Mouse (Mus musculus): ENCODE data around the gene Rpl31. TPM values are rescaled to one million over a fixed set of nuclear protein-coding genes. Genes with fewer than 3 reads are reported as not detected.

The Rpl31 gene
- total RNA-seq, 2 experiments from 2014 or later, result 882 to 915 TPM

DNA sequence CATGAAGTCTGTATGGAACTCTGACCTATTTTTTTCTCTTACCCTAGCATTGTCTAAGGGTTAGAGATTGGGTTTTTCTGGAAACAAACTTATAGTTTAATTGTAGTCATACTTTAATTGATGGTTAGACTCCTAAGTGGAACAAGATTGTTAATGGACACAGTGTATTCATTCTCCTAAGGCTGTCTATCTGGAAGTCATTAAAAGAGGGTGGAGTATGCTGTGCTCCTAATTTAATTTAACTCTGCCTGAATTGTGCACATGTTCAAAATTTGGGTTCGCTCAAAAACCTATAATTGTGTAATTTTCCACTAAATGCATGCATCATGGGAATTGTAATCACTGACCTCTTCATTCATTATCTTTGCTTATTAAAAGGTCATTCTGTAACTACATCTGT, 2.1 kb upstream of the Rpl31 start:
- no peak for DNase-seq

DNA sequence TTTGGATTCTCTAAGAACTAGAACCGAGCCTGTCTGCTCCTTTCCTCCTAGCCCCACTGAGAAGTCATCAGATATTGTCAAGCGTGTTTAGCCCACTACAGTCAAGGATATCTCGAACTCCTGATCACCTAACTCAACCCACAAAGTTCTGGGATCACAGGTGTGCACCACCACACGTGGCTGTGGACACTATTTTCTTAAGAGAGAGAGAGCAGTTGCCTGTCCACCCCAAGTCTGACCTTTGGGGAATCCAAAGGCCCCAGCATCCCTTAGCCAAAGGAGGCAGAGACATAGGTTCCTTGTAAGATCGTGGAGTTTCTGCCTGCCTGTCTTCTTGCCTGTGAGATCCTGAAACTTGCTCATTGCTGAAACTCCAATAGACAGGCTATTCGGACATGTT, 597 bp upstream of the Rpl31 start:
- no peak for DNase-seq

DNA sequence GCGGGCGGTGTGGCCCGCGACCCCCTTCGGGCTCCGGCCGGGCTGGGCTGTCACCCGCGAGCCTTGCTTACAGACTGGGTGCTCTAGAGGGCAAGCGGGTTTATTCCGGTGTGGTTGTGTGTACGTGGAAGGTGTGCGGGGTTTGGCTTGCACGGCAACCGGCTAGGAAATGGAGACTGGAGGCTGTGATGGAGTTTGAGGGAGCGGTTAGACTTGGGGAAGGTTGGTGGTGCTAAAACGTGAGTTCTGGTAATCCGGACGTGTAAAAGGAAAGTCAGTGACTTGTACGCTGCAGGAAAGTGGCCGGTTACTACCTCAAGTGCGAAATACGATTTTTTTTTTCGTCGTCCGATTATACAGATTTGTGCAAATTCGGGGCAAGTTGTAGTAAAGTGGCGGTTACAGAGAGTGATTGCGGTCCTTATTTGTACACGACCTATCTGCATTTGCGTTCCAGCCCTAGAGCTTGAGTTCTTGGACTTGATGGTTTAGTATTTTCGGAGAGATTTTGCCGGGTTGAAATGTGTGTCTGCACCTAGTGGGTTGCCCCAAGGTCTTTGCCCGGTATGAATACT, 712 bp downstream of the Rpl31 start:
- peak; percentile 40 for DNase-seq

DNA sequence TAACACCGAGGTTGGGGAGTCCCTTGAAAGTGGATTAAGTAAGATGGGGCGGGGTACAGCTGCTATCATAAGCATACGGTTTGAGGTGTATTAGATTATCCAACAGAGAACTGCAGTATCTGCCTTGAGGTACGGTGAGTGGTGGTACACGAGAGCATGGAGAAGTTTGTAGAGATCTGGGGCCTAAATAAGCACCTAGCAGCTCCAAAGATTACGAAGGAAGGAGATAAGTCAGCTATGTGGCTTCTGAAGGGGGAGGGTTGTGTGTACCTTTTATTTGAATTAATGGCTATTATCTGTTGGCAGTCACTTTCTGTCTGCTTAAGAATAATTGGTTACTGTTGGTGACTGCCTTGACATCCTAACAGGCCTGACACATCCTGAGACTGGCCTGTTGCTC, 2.8 kb downstream of the Rpl31 start:
- DNase-seq, result no peak

DNA sequence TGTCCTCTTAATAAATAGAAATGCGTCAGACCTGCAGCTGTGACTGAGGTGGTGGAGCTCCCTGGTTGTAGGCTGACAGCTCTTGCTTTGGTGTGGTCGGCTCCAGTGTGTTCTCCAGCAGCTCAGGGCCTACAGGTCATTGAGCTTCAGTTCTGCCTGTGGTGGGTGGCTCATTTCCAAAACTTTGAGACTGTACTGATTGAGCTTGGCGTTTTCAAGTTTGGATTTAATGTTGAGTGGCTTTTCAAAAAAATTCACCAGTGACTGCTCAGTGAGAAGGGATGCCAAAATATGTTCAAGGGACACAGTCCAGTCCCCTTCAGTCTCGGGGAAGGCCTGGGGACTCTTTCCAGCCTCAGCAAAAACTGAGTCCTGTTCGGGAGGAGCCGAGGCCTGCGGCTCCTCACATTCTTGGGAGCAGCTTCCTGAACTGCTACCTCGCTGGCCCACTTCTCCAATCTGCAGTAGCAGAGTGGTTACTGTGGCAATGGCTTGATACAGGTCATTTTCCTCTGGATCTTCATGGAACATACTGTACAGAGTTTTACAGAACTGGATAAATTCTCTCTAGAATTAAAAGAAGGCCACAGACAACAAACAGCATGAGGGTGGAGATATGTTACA, 4.7 kb downstream of the Rpl31 start:
- DNase-seq, result no peak

DNA sequence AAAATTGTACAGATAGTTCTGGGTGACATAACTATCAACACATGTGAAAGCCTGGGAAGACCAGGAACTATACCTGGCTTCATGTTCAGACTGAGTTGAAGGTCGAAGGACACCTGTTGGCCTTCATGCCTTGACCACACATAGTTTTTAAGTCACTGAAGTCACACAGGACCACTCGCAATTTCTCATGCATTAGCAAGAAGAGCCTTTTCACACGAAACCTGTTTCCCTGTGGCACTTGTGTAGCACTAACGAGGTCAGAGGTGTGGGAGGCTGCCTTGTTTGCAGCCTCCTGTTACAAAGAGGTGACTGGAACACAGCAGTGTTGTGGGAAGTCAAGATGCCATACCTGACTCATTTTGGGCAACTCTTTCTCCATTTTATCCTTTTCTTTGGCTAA, 5.7 kb downstream of the Rpl31 start:
- DNase-seq, result no peak

DNA sequence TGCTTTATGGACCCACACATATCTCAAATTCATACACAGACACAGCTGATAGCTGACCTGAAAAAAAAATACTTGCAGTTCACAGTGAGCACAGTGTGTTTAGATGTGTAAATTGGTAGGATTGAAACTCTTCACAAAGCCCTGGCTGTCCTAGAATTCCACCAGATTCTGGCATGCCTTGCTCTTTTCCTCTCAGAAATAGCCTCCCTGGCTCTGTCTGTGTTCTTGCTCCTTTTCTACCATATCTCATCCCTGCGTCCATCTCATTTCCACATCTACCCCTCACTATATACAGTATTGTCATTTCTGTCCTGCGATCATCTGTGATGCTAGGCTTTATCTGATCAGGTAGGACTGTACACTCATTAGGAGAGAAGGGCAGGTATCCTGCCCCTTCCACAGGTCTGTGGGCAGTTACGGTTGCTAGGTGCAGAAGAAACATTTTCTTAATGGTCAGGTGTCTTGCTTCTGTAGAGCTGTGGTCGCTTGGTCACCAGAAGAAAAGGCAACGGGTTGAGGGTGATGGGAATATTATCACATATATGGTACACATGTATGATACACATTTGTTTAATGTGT, 6.7 kb downstream of the Rpl31 start:
- DNase-seq, result no peak

DNA sequence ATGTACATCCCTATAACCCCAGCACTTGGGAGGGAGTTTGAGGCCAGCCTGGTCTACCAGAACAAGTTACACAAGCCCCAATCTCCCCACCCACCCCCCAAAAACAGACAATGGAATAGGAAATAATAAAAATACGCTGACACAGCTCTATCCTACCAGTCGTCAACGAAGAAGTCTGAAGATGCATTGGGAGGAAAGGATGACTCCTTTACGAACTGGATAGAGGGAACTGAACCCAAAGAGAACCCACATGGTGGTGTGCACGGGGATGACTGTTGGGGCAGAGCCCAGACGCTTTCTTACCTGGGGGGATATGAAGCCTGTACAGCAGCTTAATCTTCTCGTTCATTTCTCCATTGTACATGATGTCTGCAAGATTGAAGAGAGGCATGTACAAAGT, 8.5 kb downstream of the Rpl31 start:
- DNase-seq, result no peak

DNA sequence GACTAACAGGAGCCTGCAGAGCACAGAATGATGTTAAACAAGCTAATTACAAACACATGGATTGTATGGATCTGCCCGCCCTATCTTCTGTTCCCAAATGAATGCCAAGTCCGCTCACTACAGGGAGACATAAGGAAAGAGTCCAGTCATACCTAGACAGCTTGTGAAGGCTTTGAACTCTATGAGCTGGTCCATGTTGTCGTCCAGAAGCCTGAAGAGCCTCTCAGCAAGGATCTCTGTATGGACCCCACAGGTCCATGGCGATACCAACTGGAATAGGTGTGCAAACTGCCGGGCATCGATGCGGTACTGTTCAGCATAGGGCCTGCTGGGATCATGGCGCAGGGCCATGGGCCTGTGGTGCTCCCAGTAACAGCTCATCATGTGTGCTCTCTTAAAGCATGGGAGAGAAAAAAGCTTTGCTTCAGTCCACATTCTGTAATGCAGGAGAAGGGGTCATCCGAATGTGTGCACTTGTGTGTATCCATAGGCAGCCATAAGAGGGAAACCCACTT, 9.1 kb downstream of the Rpl31 start:
- no peak for DNase-seq

DNA sequence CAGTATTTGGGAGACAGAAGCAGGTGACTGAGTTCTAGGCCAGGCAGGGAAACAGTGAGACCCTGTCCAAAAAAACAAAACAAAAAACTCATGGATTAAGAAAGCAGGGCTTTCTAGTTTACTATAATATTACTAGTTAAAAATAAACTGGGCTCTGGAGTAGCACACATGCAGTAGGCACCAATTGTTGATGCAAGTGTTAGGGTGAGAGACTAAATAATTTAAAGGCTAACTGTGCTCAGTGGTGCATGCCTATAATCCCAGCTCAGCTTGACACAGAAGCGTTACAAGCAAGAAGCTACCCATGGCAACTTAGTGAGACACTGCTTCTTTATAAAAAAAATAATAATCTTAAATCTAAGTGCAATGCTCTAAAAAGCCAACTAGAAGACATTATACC, 10.9 kb downstream of the Rpl31 start:
- no peak for DNase-seq

DNA sequence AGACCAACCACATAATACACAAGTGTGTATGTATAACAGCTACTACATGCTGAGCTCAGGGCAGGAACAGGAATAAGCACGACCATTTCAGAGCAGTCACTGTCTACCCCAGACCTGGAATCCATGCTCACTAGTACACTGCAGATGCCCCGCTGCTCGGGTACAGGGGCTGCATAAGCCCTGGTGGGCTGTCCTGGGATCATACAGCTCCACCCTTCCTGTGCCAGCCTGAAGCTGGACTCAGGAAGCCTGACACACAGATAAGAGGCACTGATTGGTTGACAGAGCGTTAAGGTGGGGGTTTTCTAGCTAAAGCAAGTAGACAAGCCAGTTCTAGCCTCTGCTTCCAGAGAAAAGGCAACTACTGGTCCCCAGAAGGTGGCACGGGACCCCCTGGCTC, 11.4 kb downstream of the Rpl31 start:
- DNase-seq, result no peak

DNA sequence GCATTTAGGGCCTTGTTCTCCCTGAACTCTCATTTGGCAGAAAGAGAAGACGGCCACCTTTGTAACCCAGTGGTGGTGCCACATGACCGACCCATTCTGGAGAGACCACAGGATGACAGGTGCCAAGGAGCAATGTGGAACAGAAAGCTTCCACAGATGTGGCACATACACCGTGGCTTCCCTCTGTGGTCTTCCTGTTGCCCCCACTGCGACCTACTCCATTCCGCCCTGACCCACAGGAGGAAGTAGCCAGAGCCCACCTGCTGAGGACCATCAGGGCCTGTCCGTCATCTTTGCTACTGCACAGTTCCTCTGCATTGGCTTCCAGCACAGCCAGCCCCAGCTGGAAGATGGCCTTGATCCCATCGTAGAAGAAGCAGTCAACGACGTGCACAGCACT, 13.4 kb downstream of the Rpl31 start:
- no peak for DNase-seq

DNA sequence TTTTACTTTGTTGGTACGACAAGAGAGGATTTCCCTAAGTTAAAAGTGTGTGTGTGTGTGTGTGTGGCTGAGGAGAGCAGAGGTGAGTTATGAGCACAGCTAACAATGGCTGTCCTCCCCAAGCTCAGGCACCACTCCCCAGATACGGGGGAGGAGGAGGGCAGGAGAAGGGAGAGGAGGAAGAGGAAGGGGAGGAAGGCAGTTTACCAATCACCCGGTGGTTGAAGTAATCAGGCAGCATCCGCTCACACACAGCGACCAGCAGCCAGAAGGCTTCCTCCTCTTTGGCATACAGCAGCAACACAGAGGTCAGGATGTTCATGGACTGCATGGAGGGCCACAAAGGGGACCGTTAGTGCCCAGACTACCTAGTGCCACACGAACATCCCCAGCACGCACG, 17.3 kb downstream of the Rpl31 start:
- no peak for DNase-seq

DNA sequence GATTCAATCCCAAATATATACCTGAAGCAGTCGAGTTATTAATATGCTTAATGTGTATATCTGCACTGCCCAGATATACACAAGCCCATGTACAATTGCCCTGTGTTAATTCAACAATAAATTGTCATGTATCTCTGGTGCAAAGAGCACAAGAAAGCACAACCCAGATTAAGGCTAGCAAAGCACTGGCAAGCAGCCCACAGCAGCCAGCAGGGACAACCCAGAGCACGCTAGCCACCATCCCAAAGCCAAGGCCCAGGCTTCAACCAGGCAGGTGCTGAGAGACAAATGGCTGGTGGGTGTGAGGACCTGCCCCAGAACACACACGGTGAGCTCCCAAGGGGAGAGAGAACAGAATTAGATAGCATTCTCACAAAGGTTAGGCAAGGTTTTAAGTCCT, 18.8 kb downstream of the Rpl31 start:
- no peak for DNase-seq

DNA sequence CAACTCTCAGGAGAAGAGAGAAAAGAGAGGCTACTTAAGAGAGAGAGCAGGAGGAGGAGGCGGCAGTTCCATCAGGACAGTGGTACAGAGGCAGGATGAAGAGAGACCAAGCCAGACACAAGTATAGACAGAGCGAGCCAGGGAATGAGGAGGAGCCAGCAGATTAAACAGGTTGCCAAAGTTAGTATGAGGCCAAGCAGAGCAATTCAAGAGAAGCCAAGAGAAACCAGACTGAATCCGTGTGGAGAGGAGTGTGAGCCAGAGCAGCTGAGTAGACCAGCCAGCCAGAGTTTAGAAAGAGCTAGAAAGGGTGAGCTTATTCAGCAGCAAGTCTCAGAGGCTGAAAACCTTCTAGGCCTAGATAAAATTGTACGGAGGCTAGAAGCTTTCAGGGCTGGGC, 19.9 kb downstream of the Rpl31 start:
- DNase-seq, result no peak

DNA sequence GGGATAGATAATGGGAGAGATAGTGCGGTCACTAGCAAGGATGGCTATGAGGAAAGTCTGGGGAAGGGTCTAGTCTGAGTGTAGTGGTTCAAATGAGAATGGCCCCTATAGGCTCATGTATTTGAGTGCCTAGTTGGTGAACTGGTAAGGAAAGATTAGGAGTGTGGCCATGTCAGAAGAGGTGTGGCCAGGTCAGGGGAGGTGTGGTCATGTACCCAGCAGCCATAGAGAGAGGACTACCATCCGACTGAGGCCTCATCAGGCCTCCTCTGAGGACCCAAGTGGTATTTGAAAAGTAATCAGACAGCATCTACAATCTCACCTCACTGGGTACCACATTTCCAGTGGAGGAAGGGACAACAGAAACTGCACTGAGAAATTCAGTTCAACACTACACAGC, 20.5 kb downstream of the Rpl31 start:
- no peak for DNase-seq

DNA sequence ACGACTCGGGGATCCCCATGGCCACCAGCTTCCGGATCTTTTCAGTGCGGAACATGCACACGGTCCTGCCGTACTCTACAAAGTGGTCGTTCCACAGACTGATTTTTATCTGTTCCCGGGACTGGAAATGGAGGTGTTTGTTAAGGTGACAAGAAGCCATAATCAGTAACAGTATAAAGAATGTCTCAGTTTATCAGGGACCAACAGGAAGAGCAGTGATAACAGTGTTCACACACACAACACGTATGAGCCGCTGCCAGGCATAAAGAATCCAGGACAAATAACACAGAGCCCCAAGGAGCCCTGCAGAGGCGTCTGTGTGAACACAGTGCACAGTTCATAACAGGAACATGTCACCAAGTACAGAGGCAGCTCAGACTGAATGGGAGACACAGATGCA, 21.7 kb downstream of the Rpl31 start:
- no peak for DNase-seq

DNA sequence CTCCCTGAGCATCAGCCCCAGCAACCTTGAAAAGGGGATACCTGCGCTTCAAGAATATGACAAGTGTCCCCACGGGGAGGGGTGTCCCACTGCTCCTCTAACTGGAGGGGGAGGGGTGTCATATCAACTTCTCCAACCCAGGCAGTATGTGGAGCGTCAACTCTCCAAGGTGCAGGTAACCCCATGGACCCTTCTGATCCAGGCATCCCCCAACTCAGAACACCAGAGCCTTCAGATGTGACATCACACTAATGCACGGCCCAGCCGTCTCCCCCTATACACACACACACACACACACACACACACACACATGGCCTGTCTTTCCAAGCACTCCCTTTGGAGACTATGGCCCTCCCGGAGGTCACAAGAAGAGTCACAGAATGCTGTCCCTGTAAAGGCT, 24.0 kb downstream of the Rpl31 start:
- DNase-seq, result no peak

DNA sequence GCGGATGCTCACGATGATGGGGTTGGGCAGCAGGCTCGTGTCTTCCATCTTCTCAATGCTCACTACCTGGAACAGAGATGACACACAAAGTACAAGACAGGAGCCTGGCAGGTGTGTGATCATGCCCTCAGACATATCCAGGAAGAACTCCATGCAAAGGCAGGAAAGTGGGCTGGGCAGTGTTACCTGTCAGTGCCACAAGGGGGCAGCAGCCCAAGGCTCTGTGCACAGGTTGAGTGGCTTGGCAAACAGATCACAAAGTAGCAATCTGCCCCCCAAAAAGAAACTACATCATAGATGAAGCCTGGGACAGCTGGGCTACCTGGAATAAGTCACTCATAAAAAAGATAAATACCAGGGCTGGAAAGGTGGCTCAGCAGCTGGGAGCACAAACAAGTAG, 24.5 kb downstream of the Rpl31 start:
- peak; percentile 74 for DNase-seq

DNA sequence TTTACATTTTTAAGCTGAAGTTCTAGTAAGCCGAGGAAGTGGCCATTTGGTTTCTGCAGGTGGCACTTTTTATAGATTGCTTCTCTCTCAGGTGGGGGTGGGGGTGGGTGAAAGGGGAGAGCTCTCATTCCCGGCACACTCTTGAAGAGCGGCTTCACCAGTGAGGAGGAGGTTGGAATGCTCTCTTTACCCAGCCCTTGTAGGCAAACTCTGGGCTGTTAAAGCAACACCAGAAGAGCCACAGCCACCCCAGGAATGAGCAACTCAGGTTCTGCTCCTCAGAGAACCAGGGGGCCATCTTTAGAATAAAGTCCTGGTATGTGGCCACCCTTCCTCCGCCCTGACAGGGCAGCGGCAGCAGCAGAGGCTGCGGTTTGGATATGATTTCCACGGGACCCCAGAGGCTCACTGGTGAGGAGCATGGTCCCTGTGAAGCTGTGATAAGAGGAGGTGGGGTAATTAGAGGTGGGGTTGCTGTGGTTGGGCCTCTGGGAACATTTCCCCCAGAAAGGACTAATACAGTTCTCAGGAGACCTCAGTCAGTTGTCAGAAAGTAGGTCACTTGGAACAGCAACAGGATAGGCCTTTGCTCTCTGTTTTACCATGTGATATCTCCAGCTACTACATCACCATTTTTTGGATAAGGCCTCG, 25.7 kb downstream of the Rpl31 start:
- DNase-seq, result no peak

DNA sequence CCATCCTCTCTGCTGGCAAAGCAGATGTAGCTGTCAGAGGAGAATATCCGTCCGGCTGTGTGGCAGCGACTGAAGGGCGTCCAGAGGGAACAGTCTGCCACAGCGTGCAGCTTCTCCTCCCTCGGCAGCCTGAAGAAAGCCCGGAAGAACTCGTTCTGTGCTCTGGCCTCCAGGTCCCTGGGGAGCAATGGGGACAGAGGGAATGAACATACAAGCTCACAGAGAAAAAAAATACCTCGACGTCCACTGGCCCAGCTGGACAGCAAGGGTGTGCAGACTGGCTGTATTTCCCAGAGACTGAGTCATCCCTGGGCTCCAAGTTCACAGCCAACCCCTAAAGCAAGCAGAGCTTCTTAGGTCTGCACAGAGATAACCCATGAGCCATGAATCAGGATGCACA, 26.5 kb downstream of the Rpl31 start:
- peak; percentile 24 for DNase-seq

DNA sequence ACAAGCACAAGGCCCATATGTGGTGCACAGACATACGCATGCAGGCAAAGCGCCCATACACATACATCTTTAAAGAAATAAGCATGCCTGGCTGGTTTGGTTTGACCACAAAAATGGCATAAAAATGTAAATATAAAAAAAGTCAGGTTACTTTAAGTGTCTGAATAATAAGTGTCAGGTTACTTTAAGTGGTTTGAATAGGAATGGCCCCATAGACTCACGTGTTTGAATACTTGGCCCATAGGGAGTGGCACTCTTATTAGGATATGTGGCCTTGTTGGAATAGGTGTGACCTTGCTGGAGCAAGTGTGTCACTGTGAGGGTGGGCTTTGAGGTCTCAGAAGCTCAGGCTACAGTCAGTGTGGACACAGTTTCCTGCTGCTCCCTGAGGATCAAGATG, 27.0 kb downstream of the Rpl31 start:
- DNase-seq, result no peak

DNA sequence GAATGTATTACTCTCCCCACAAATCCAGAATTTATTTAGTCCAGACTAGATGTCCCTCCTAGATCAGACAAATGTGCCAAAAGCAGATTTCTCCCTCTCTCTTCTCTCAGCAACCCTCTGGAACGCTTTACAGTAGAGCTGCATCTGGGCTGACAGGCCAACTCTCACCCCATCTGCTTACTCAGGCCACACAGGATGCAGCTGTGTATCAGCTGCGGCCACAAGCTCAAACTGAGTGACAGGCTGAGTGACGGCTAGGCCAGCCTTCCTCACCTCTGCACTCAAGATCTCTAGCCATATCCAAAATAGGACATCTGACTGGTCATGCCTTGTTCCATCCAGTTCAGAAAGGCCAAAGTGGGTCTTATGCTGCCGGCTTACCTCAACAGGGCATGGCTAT, 28.7 kb downstream of the Rpl31 start:
- DNase-seq, result no peak

DNA sequence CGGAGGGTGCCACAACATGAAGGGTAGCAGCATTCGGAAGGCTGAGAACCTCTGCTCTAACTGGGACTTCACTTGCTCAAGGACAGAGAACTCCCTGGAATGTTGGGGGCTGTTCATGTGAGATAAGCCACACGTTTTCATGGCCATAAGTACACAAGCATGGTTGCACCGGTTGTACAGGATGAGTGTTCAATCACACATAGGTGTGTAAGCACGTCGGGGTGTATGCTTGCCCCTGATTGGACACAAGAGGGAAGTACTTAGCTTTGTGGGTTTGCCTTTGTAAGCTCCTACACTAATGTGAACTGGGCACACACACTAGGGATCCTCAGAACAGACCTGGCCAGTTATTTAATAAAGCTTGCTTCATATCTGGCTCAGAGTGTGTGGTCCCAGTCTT, 30.6 kb downstream of the Rpl31 start:
- no peak for DNase-seq

All from gastrocnemius, postnatal 10 days (tissue).